Mouse (Mus musculus): ENCODE data around the gene D17H6S53E.

The D17H6S53E gene

DNA sequence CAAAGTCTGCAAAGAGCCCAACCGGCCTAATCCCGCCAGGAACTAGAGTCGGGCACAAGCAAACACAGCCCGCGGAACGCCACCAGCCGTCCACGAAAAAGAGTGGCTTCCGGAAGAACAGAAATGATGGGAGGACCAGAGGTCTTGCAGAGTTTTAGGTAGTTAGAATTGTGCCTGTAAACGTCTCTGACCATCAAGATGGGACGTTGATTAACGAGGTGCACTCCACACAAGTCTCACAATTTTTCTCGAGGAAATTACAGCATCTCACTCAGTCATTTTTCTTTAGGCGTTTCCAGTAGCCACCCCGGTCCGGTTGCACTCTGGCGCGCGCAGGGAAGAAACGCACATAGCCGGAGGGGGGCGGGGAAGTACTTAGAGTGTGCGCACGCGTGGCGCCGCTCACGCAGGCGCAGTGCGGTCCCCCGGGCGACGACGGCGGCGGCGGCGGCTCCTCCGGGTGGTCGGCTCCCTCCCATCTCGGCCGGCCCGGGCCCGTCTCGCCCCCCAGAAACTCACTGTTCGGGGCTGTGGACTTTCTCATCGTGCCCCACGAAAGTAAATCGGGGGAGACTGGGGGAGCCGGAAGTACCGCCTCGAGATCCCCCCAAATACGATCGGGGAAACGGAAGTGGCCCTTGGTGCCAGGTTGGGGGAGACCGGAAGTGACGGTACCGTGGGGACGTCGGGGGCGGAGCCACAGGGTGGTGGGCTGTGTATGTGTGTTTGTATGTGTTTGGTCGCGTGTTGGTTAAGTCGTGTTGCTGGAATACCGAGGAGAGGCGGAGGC, 8.8 kb downstream of the D17H6S53E start, which contains the start of gene Bag6:
Gene Bag6 (plus strand): TSS at position 378 of the 790 bp plus-strand sequence.
- peak; percentile 96 for DNase-seq

DNA sequence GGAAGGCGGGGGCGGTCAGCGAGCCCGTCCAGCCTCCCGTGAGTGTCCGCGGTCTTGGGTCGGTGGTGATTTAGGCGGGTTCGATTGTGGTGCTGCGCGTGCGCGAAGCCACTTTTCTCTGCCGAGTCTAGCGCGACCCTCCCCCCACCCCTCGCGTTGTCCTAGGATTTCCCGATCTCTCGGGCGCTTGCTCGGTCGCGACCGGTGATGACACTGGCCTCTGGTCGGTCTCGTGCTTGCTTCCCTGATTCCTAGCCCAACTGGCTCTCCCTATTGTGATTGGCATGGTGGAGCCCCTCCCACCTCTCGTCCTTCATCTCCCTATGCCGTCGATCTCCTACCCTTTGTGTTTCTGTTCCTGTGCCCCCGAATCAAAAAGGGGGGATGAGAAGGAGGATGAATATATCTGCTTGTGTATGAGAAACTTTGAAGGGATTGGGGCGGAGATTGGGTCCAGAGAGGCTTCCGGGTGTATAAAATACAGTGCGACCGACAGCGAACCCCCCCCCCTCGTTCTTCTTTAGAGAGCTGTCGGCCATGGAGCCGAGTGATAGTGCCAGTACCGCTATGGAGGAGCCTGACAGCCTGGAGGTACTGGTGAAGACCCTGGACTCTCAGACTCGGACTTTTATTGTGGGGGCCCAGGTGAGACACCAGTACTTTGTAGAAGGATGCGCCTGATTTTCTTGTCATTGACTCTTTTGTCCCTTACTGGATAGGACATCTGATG, 9.6 kb downstream of the D17H6S53E start:
- DNase-seq = no peak

DNA sequence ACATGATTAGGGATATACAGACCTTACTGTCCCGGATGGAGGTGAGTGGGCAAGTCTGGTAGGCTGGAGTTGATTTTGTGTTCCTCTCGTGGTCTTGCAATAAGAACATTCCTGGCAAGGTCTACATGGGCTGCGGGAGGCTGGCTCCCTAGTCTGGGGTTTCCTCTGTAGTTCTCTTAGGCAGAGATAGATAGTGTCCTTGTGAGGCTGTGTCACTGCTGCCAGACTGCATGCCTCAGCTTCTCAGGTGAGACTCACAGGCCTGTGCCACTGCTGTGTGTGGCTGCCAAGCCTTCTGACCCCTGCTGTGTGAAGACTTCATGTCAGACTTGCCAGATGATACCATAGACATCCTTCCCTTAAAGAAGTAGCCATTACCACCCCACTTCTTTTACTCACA, 13.1 kb downstream of the D17H6S53E start:
- DNase-seq = no peak

DNA sequence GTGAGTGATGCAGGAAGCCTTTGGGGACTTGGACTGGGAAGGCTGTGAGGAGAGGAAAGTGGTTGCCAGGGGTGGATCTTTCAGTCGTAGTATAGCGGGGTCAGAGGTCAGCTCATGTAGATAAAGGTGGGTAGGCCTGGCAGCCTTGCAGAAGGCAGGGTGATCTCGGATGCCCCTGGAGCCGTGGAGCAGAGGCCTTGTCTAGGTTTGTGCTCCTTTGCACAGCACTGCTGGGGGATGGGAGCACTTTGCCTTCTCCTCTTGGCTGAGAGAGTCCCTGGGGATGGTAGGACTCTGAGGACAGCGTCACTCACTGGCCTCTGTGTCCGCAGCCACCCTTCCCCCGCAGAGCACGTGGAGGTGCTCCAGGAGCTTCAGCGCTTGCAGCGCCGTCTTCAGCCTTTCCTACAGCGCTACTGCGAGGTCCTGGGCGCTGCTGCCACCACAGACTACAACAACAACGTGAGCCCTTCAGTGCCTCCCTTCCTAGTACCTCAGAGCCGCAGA, 14.4 kb downstream of the D17H6S53E start:
- DNase-seq = no peak

DNA sequence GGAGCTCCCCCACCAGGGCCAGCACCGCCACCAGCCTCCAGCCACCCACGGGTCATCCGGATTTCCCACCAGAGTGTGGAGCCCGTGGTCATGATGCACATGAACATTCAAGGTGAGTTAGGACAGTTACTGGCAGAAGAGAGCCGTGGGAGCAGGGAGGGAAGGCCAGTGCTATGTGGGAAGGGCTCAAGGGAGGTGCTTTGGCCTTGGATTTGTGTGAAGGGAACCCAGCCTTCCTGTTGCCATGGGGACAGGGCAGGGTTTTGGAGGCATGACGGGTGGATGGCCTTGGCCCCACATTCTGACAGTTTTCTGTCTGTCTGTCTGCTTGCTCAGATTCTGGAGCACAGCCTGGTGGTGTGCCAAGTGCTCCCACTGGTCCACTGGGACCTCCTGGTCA, 15.8 kb downstream of the D17H6S53E start:
- DNase-seq = no peak

DNA sequence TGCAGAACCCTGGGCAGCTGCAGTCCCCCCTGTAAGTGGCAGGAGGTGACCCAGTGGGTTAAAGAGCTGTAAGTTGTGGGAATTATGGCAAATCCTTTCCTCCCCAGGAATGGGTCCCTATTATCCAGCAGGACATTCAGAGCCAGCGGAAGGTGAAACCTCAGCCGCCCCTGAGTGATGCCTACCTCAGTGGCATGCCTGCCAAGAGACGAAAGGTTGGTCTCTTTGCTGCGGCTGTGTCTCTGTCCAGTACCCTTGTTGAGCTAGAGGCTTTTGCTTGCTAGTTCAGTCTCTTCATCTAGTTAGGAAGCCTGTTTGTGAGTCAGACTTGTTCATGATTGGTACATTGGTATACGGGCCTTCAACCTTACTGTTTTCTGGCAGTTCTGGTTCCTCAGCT, 20.0 kb downstream of the D17H6S53E start:
- no peak for DNase-seq

DNA sequence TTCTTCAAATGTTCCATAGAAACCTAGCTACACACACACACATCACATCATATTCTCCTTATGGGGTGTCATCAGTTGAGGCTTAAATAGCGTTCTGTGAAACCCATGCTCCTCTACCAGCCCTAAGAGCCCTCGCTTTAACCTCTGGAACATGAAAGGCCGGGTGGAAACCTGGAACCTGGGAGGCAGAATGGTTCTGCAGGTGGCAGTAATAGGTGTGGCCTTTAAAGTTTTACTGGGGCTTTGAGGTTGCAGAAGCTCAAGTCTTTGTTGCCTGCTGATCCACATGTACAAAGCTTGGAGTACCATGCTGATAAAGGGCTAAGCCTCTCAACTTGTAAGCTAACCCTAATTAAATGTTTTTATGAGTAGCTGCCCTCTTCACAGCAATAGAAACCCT, 21.2 kb downstream of the D17H6S53E start:
- DNase-seq = no peak

DNA sequence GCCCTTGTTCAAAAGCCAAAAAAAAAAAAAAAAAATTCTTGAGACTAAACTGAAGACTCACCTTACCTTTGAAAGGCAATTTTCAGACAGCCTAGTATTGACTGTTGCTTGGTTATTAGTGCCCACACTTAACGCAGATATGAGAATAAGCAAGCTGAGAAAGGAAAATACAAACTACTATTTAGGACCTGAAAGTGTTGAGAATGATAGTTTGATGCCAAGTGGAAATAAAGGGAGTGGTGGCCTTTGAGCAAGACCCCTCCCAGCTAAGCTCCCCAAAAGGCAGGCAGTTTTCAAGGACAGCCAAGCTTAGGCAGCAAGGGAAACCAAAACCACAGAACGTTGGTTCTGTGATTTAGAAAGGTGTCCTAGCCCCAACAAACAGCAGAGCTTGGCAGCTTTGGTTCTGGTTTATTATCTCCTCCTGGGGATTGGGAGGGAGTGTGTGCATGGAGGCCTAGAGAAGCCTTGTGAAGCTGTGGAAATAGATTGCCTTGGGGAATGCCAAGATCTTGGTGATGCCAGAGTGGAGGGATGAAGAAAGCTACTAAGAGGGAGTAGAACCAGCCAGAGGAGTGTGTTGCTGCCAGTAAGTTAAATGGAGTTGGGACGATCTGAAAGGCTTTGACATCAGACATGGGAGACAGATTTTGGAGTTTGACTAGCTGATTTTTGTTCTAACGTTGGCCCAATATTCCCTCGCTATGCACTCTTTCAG, 21.9 kb downstream of the D17H6S53E start:
- DNase-seq = no peak

DNA sequence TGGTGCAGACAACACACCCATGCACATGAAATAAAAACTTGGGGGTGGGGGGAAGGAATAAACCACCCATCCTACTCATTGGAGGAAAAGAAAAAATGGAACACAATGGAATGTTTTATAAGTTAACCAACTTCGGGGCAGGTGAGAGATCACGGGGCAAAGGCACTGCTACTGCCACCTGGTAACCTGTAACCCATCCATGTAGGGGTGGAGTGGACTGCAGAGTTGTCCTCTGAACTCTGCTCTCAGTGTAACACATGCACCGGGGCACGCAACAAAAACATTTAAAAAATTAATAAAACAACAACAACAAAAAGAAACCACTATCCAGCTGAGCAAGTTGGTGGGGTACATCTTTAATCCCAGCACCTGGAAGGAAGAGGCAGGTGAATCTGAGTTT, 25.9 kb downstream of the D17H6S53E start:
- no peak for DNase-seq

DNA sequence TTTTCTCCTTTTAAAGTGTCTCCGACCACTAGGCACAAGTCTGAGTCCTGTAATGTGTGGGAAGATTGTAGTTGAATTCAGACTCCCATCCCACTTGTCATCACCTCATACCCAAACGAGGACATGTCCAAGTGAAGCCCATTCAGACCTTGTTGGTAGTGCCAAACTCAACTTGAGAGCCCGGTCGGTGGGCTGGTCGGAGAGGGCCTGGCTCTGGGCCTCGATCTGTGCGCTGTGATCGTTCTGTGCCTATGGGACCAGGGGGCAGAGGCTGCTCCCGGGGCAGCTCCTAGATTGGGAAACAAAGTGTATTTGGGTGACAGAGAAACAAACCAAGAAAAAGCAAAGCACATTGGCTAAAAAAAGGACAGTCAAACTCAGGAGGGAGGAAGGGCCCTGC, 26.9 kb downstream of the D17H6S53E start:
- no peak for DNase-seq

DNA sequence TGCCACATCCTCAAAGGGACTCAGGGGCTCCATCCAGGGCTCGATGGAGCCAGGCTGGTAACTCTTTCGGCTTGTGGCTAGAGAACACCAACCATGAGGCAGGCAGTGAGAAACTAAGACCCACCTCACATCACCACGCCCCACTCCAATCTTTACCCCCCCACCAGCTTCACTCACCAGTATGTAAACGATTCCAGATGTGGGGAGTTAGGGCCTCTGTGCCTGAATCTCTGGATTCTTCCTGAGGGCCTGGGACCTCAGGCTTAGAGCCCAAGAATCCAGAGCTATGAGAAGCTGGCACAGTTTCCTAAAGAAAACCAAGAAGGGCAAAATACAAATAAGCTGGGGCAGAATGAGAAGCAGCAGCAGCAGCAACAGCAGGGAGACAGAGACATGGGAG, 27.8 kb downstream of the D17H6S53E start:
- DNase-seq = no peak

DNA sequence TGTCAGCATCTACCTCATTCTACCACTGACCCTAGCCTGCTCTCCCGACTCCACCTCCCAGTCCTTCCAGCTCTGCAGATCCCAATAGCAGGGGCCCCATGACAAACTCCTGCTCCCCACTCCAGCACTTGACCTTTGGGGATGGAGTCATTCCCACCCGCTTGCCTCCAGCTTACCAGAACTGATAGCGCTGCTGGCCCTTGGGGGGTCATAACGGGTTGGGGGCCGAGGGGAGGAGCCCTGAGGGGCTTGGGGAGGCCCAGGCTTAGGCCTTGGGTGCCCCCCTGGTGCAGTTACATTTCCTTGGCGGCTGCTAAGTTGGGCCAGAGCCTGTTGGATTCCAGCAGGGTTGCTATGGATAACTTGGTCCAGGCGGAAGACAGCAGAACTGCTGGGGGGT, 28.4 kb downstream of the D17H6S53E start:
- DNase-seq = no peak

DNA sequence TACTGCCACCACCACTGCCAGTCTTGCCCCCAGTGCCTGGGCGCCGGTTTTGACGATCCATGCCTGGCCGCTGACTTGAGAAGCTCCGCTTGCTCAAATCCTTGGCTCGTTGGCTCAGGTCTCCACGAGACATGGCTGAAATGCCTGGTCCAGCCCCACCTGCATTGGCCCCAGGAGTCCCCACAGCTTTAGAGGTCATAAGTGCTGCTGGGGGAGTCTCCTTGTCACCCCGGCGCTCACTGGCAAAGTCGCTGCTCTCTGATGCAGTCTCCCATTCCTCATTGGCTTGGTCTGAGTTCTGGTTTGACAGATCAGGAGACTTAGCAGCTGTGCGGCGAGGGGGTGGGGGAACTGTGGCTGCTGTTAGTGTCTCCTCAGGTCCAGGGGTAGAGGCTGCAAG, 29.3 kb downstream of the D17H6S53E start:
- no peak for DNase-seq

DNA sequence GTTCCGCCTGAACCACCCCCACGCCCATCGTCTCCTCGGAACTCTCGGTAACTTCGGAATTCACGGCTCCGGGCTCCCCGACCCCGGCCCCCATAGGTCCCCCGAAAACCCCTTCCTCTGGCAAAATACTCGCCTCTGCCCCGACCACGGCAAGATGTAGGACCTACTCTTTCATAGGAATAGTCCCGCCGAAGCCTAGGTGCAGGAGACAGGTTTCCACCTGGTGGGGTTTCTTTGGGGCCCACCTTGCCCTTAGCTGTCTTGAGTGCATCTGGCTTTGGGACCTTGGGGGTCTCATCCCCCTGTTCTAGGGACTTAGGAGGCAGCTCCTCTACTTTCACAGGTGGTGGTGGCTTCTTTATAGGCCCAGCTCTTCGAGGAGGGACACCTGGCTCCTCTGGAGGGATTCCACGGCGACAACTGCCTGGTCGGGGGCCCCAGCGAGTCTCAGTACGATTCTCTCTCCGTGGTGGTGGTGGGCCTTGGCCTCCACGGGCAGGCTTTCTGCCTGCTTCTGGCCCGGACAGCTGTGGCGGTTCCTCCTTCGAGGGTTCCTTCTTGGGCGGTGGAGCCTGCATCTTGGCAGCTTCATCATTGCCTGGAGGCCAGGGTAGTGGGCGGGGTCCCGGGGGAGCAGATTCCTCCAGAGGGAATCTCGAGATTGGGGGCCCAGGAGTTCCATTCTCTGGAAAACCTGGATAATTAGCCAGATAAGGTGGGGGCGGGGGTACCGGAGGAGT, 30.5 kb downstream of the D17H6S53E start:
- DNase-seq = no peak

DNA sequence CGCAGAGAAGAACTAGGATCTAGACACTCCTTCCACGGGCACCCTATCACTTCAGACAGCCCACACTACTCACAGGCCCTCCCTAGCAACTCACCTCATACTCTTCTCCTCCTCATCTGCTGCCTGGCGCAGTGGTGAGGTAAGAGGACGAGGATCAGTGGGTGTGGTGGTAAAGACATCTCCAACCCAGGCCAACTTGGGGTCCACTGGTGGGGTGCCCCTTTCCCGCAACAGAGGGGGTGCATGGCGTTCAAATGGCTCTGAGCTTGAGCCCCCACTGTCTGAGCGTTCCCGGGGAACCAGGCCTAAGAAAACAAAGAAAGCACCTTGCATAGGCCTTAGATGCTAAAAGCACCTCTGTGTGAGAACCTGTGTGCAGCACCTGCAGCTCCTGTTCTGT, 31.1 kb downstream of the D17H6S53E start:
- DNase-seq = no peak

DNA sequence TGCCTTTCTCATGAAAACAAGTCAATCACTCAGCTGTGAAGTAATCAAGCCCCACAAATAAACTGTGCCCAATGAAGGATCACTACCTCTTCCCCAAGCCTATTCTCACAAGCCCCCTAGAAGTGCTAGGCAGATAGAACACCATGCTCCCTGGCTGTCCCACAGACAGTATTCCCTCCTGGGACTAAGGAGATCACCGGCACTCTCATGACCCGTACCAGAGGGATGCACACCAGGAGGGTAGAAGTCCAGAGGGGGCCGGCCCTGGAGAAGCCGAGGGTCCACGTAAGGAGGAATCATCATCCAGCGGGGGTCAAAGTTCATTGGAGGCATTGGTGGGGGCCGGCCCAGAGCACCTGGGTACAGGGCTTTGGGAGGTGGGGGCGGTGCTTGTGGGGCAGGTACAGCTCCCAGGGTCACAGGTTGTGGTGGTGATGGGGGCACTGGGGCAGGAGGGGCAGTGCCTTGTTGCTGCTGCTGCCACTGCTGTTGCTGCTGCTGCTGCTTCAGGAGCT, 31.5 kb downstream of the D17H6S53E start:
- no peak for DNase-seq

DNA sequence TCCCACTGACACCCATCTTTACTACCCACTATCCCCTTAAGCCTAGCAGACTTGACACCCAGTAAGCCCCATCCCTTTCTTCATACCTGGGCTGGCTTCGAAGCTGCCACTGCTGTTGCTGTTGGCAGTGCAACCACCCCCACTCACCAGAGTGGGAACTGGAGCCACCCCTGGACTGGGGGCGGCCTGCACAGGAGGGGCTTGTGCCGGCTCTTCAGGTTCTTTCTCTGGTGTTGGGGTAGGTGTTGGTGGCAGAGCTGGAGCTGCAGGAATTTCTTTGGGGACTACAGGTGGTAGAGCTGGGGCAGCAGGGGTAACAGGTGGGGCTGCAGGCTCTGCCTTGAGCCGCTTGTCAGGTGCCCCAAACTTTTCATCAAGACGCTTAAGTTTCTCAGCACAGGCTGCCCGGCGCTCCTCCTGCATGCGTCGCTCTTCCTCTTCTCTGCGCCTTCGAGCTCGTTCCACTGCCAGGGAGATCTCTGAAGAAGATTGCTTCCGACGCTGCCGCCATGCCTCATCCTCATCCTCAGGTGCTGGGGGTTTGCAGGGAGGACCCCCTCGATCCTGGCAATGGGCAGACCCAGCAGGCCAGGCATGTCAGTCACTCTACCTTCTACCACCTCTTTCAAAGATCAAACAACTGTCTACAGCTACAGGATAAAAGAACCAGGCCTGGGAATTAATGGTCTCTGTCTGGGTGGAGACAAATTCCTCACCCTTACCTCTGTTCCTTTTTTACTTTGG, 32.8 kb downstream of the D17H6S53E start:
- DNase-seq = no peak

DNA sequence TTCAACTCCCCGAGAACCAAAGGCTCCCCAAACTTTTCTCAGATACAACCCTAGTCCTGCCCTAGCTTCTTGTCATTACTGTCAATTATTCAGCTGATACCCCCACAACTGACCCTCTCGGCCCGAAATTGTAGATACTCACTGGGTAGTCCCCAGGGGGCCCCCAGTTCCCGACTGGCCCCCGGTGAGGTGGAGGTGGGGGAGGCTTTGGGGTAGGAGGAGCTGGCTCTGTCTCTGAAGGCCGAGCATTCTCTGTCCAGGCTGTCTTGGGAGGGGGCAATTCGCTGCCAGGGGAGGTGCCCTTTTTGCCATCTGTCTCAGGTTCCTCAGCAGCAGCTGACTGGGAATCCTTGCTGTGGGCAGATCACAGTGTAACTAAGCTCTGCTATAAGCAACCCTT, 33.5 kb downstream of the D17H6S53E start:
- DNase-seq = no peak

DNA sequence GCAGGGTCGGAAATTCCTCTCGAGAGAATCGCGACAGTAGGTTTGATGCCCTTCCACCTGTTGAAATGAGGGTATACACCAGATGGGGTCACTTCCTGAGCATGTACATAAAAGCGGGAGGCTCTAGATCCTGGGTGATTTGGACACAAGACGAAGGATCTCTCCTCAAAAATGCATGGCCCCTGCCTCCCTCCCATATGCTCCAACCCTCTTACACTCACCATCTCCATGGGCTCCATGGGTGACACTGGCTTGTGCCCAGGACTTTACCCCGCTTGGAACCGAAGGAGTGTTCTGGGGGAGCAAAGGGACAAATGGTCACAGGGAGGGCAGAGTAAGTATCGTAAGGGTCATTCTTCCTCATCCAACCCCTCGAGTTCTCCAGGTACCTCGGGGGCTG, 35.2 kb downstream of the D17H6S53E start:
- no peak for DNase-seq

DNA sequence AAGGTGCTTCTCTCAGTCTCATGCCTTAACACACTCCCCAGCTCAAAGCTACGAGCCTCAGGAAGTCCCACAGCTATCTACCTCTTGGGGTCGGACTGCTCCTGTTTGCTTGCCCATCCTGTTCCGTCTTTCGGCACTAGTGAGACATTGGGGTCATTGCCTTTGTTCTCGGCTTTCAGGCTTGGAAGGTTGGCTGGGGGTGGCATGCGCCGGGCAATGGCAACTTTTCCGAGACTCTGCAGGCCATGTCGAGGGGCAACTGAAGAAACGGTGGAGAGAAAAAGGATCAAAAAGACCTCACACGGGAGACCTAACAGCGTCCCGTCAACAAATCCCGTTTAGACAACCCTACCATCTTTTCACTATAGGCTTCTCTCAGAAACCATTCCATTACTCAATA, 35.9 kb downstream of the D17H6S53E start:
- DNase-seq = no peak

DNA sequence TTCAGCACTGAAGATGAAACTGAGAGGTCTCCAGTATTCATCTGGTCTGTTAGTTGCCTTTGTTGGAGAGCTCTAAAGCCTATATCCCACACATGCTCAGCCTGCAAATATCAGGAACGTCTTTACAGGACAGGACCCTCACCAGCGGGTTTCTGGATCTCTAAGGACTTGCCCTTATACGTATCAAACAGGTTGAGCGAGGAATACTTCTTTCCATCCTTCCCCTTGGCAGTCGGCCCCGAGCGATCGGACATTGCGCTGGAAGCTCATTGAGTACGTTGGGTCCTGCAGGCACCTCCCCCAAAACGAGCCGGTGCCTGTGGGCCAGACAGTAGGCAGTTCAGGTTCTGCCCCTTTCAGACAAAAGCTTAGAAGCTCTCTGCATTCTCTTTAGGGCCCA, 36.6 kb downstream of the D17H6S53E start:
- peak; percentile 55 for DNase-seq
